Mouse (Mus musculus): ENCODE data around the gene Slamf6.
A peak's percentile ranks its signal among the peaks of the same experiment; 100 is the strongest.

Gene Slamf6

DNA sequence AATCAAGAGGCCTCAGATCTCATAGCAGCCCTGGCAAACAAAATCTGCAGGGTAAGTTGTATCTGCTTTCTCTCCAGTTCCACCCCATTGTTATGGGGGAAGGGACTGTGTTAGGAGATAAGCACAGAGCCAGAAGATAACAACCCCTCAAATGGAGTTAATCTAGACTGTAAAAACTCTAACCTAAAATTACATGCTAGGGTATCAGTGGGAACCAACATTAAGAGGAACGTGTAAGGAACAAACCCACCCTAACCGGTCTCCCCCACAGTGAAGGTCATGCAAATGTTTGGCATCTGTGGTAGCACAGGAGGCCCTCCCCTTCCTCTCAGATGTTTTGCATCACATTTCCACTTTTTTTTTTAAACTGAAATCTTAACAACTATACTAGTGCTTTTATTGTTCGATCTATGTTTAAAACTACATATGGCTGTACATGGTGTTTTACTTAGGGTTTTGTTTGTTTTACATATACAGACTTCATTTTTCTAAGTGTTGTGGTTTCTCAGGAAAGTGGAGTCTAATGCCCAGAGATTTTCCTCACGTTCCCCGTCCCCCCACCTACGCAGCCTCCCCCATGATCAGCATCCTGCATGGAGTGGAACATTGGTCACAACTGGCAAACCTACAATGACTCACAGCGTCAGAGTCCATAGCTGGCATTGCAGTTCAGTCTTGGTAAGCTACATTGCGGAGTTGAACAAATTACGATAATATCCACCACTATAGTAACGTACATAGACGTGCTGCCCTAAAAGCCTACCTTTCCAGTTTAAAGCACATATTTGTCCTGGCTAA, 77.8 kb downstream of the Slamf6 start:
- DNase-seq (ENCODE audit: low spot score in 2 of 2): no peak

- DNase-seq (ENCODE audit: low spot score in 2 of 2): no peak
Observed at GRCm38 (mm10) chr1:171996701-171997100, 79.4 kb downstream of the Slamf6 start.

DNA sequence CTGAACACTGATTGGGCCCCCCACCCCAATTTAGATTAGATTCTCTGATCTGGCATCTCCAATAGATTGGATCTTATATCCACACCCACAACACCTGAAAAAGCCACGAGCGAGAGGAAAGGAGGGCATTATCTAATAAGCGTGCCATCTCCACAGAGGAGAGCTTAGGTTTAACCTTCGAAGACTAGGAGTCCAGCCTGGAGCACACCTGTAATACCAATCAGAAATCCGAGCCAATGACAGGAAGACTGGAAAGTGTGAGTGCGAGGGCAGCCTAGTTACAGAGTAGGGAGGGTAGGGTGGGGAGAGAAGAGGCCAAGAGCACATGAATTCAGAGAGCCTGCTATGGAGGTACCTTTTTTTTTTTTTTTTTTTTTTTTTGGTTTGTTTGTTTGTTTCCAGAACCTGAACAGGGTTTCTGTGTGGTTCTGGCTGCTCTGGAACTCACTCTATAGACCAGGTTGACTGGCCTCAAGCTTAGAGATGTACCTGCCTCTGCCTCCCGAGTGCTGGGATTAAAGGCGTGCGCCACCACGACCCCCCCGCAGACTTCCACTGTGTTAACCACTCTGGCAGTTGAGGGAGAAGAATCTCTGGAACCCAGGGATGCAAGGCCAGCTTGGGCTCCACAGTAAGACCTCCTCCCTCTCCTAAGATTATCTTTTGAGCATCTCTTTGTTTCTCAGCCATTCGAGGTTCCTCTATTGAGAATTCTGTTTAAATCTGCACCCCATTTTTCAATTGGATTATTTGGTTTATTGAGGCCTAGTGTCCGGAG, 81.7 kb downstream of the Slamf6 start:
- DNase-seq (ENCODE audit: low spot score in 2 of 2): no peak

- peak; percentile 10 to 26 for DNase-seq (ENCODE audit: low spot score in 2 of 2)
Observed at GRCm38 (mm10) chr1:172000641-172001040, 83.3 kb downstream of the Slamf6 start.

GRCm38 (mm10) chr1:172001665-172002064, 84.3 kb downstream of the Slamf6 start:
- DNase-seq (ENCODE audit: low spot score in 2 of 2): no peak

Measured in heart, adult 9 months (tissue).